23 mouse cellular contexts compared by ENCODE assay signal in genomic region chr17:7262620-7263019, GRCm38 (mm10).
A peak's percentile ranks its signal among the peaks of the same experiment; 100 is the strongest.
DNase-seq lines count a peak whose midpoint lies in the region; ATAC-seq and TF ChIP-seq lines count a peak whose summit lies in the region.
"Had no signal": no experiment of that assay in that cellular context is flagged by ENCODE, and none has a peak within 500 bp of the region (broad histone marks: within the 10 kb centered on the region; RNA-seq: fewer than 3 reads in every experiment).

No protein-coding gene starts in this region.

- peaks cover 60% of the 10 kb centered on the region for H3K4me1 ChIP-seq in heart, embryonic 15.5 days (replicated peaks)
- H3K4me1 ChIP-seq in heart, adult 2 months (ENCODE audit: control insufficient read depth, insufficient read depth, low read length), result peaks cover 4% of the 10 kb centered on the region
- H3K4me1 ChIP-seq in kidney, embryonic 15.5 days, result peaks cover 71% of the 10 kb centered on the region
- H3K4me1 ChIP-seq in kidney, adult 2 months (ENCODE audit: control insufficient read depth, insufficient read depth, low read length), result no peaks in the 10 kb centered on the region
- H3K4me1 ChIP-seq in intestine, embryonic 16.5 days (ENCODE audit: control insufficient read depth, insufficient read depth, low read length), result peaks cover 39% of the 10 kb centered on the region
- peaks cover 47% of the 10 kb centered on the region for H3K4me1 ChIP-seq in forebrain, embryonic 10.5 days

- H3K4me3 ChIP-seq in heart, embryonic 15.5 days, result no peak overlapping the region
- H3K4me3 ChIP-seq in heart, adult 2 months, result no peak overlapping the region
- H3K4me3 ChIP-seq in kidney, embryonic 15.5 days (replicated peaks), result no peak overlapping the region
- H3K4me3 ChIP-seq in kidney, adult 2 months (ENCODE audit: insufficient read depth, low read depth, low read length), result no peak overlapping the region
- H3K4me3 ChIP-seq in intestine, embryonic 16.5 days (ENCODE audit: low read length), result no peak overlapping the region
- H3K4me3 ChIP-seq in forebrain, embryonic 10.5 days, result no peak overlapping the region
- H3K4me3 ChIP-seq: embryonic facial prominence, embryonic 12.5 days; embryonic facial prominence, embryonic 15.5 days; forebrain, embryonic 12.5 days; forebrain, embryonic 15.5 days; hindbrain, embryonic 10.5 days; hindbrain, embryonic 13.5 days had no signal

- TF ChIP-seq EP300 in heart, adult 2 months (IDR thresholded peaks at IDR 0.05; ENCODE audit: insufficient read depth, low read depth, low read length), result no peak

- TF ChIP-seq POLR2A in heart, adult 2 months (IDR thresholded peaks at IDR 0.05; ENCODE audit: insufficient read depth, low read depth, low read length), result no peak
- no peak for TF ChIP-seq POLR2A in kidney, adult 2 months (IDR thresholded peaks at IDR 0.05; ENCODE audit: low read depth, low read length)

- 80% methylated on average over 4 of the region's 4 CpGs for WGBS in heart, embryonic 15.5 days
- 94% methylated on average over 4 of the region's 4 CpGs for WGBS in heart, adult 2 months
- 36% methylated on average over 4 of the region's 4 CpGs for WGBS in kidney, embryonic 15.5 days
- 88% methylated on average over 4 of the region's 4 CpGs for WGBS in kidney, adult 2 months
- WGBS in intestine, embryonic 16.5 days, result 62% methylated on average over 4 of the region's 4 CpGs
- 93% methylated on average over 4 of the region's 4 CpGs for WGBS in forebrain, embryonic 10.5 days

- ATAC-seq in heart, embryonic 15.5 days (replicated peaks; ENCODE audit: insufficient number of reproducible peaks, insufficient read depth, low FRiP score, low read depth), result no peak
- ATAC-seq in kidney, embryonic 15.5 days (replicated peaks; ENCODE audit: low FRiP score), result 0 out of 2 replicates have a peak, but pooled peaks have one; percentile 23
- peak; percentile 50; the same call in 1 of the 2 replicates for ATAC-seq in intestine, embryonic 16.5 days
- ATAC-seq: CD4-positive, CD25-positive, alpha-beta regulatory T cell, adult 4 months; forebrain, embryonic 15.5 days; hindbrain, embryonic 16.5 days had no signal

- no peak for TF ChIP-seq CTCF in heart, adult 2 months (IDR thresholded peaks at IDR 0.05)
- no peak for TF ChIP-seq CTCF in kidney, adult 2 months (conservative IDR thresholded peaks at IDR 0.05; ENCODE audit: insufficient read depth, insufficient read length, low read depth, low read length)

- no peaks in the 10 kb centered on the region for H3K79me2 ChIP-seq in heart, adult 2 months (replicated peaks; ENCODE audit: control insufficient read depth, insufficient read depth, low read length)

- H3K27ac ChIP-seq in heart, embryonic 15.5 days, result peak overlapping the region; percentile 36; the same call in 1 of the 2 replicates
- H3K27ac ChIP-seq in heart, adult 2 months, result no peak overlapping the region
- peak overlapping the region; percentile 75 for H3K27ac ChIP-seq in kidney, embryonic 15.5 days
- no peak overlapping the region for H3K27ac ChIP-seq in kidney, adult 2 months (ENCODE audit: insufficient read depth, low read depth, low read length)
- no peak overlapping the region for H3K27ac ChIP-seq in intestine, embryonic 16.5 days (ENCODE audit: low read length)
- H3K27ac ChIP-seq in forebrain, embryonic 10.5 days, result no peak overlapping the region
- H3K27ac ChIP-seq: embryonic facial prominence, embryonic 15.5 days; forebrain, embryonic 12.5 days; forebrain, embryonic 15.5 days had no signal

- H3K9me3 ChIP-seq in heart, embryonic 15.5 days (replicated peaks), result no peaks in the 10 kb centered on the region
- H3K9me3 ChIP-seq in kidney, embryonic 15.5 days (replicated peaks), result no peaks in the 10 kb centered on the region
- no peaks in the 10 kb centered on the region for H3K9me3 ChIP-seq in intestine, embryonic 16.5 days (ENCODE audit: control insufficient read depth, low read length)
- H3K9me3 ChIP-seq in forebrain, embryonic 10.5 days, result no peaks in the 10 kb centered on the region
- H3K9me3 ChIP-seq: embryonic facial prominence, embryonic 12.5 days; embryonic facial prominence, embryonic 15.5 days; forebrain, embryonic 12.5 days; forebrain, embryonic 15.5 days; hindbrain, embryonic 10.5 days; hindbrain, embryonic 13.5 days had no signal

- intact Hi-C loops in heart, adult 2 months (cut with DNase I), result no loop called here

- H3K27me3 ChIP-seq in heart, embryonic 15.5 days, result no peaks in the 10 kb centered on the region
- H3K27me3 ChIP-seq in heart, adult 2 months (ENCODE audit: control insufficient read depth, insufficient read depth, low read length), result no peaks in the 10 kb centered on the region
- H3K27me3 ChIP-seq in kidney, embryonic 15.5 days, result no peaks in the 10 kb centered on the region
- no peaks in the 10 kb centered on the region for H3K27me3 ChIP-seq in kidney, adult 2 months (replicated peaks; ENCODE audit: control insufficient read depth, insufficient read depth, low read length)
- H3K27me3 ChIP-seq in intestine, embryonic 16.5 days (replicated peaks; ENCODE audit: control insufficient read depth, insufficient read depth, low read length), result no peaks in the 10 kb centered on the region
- no peaks in the 10 kb centered on the region for H3K27me3 ChIP-seq in forebrain, embryonic 10.5 days (ENCODE audit: poor library complexity, severe bottlenecking)
- H3K27me3 ChIP-seq: embryonic facial prominence, embryonic 12.5 days; embryonic facial prominence, embryonic 15.5 days; forebrain, embryonic 12.5 days; forebrain, embryonic 15.5 days; hindbrain, embryonic 13.5 days had no signal

- H3K36me3 ChIP-seq in heart, embryonic 15.5 days, result no peaks in the 10 kb centered on the region; the same call in 1 of the 2 replicates
- H3K36me3 ChIP-seq in heart, adult 2 months (ENCODE audit: control insufficient read depth, insufficient read depth, low read length), result no peaks in the 10 kb centered on the region
- H3K36me3 ChIP-seq in kidney, embryonic 15.5 days, result peaks cover 10% of the 10 kb centered on the region; the same call in 1 of the 2 replicates
- no peaks in the 10 kb centered on the region for H3K36me3 ChIP-seq in kidney, adult 2 months (ENCODE audit: control insufficient read depth, insufficient read depth, low read length)
- no peaks in the 10 kb centered on the region for H3K36me3 ChIP-seq in intestine, embryonic 16.5 days (ENCODE audit: control insufficient read depth, insufficient read depth, low read length)
- H3K36me3 ChIP-seq in forebrain, embryonic 10.5 days (replicated peaks), result peaks cover 33% of the 10 kb centered on the region
- H3K36me3 ChIP-seq: forebrain, embryonic 15.5 days had no signal

- no peak overlapping the region for H3K9ac ChIP-seq in heart, embryonic 15.5 days
- no peak overlapping the region for H3K9ac ChIP-seq in heart, adult 2 months (ENCODE audit: low read depth, low read length)
- H3K9ac ChIP-seq in kidney, embryonic 15.5 days, result no peak overlapping the region
- no peak overlapping the region for H3K9ac ChIP-seq in intestine, embryonic 16.5 days (ENCODE audit: low read depth, low read length)
- H3K9ac ChIP-seq: embryonic facial prominence, embryonic 12.5 days; embryonic facial prominence, embryonic 15.5 days; forebrain, embryonic 12.5 days; forebrain, embryonic 15.5 days; hindbrain, embryonic 13.5 days had no signal

- H3K4me2 ChIP-seq in heart, embryonic 15.5 days, result no peak overlapping the region
- H3K4me2 ChIP-seq in kidney, embryonic 15.5 days, result no peak overlapping the region
- no peak overlapping the region for H3K4me2 ChIP-seq in intestine, embryonic 16.5 days (ENCODE audit: low read depth, low read length)
- H3K4me2 ChIP-seq: embryonic facial prominence, embryonic 12.5 days; embryonic facial prominence, embryonic 15.5 days; forebrain, embryonic 12.5 days; forebrain, embryonic 15.5 days; heart, embryonic 11.5 days; hindbrain, embryonic 13.5 days had no signal

- DNase-seq in heart, adult 2 months, result no peak
- DNase-seq in kidney, adult 2 months, result no peak
- no peak for DNase-seq in forebrain, embryonic 10.5 days (ENCODE audit: extremely low spot score, low spot score)
- DNase-seq: adrenal gland, adult 2 months; adrenal gland, postnatal 14 days; cerebellum, adult 11 months; cerebellum, adult 2 months; cerebellum, adult 9-11 months; cerebellum, postnatal 25 days; gastrocnemius, postnatal 25 days; heart, adult 18-20 months had no signal

Comparison
In these comparisons a context has a peak if more than half of its experiments do, and no peak if none do; other contexts are left out.
1. H3K27ac ChIP-seq: peak in heart, embryonic 15.5 days (single experiment) and kidney, embryonic 15.5 days (single experiment); none in heart, adult 2 months (single experiment), kidney, adult 2 months (single experiment), intestine, embryonic 16.5 days (single experiment) and forebrain, embryonic 10.5 days (single experiment).